Mouse (Mus musculus) bone marrow macrophage, adult 2 months (primary cell): ENCODE data around the gene Epo.

Experiments used
- CTCF ChIP-seq: IDR thresholded peaks from 2 replicates; pipeline ENCODE4 v1.5.1; 2012; ENCODE audit warnings: low read depth, mild to moderate bottlenecking, low read length, moderate library complexity
- POLR2A ChIP-seq: IDR thresholded peaks from 2 replicates; pipeline ENCODE4 v1.6.1; 2012; ENCODE audit warnings: mild to moderate bottlenecking, low read depth, low read length, borderline replicate concordance

DNA sequence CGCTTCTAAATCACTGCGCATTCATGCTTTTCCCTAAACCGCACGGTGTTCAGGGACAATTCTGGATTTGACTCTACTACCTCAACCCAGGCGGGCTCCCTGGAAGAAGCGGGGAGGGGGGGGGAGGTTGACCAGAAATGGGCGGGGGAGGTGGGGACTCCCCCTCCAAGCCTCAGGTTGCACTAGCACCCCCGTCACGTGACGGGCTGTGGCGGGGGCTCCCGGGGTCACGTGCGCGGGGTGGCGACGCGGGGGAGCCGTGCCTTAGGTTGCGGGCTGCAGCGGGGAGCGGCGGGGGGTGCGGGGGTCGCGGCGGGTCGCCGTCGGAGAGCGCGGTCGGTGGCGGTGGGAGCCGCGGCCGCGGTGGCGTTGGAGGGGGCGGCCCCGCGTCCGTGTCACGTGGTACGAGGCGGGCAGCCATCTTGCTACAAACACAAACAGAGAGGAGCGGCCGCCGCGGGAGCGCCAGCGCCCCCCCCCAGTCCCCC, 23.0 kb downstream of the Epo start:
- TF ChIP-seq CTCF = no peak
- no peak for TF ChIP-seq POLR2A
